Mouse (Mus musculus) heart, postnatal 25 days (tissue): ENCODE measurements around the gene Spp2. TPM values are rescaled to one million over a fixed set of nuclear protein-coding genes. Genes with fewer than 3 reads are reported as not detected.
"Not testable (repeated sequence)": the region's sequence is repeated elsewhere in the genome, so short reads cannot be mapped to it uniquely, and the experiment has no call there.

Experiments
- DNase-seq: peaks from one replicate; pipeline ENCODE4 v3.0.0; 2022; ENCODE audit warnings: low spot score
- intact Hi-C: fragments of 180-260 bp; cut with DNase I; formaldehyde crosslinking; loops from one replicate; pipeline ENCODE4 v1.15.1; 2025
- total RNA-seq, 2 experiments: library from RNA; stranded (reverse); gene quantifications; 2 replicates each; pipeline ENCODE4 v1.2.3; 2021

Gene Spp2
- total RNA-seq, 2 experiments from 2014 or later, result not detected

- no peak for DNase-seq
- intact Hi-C loops, result no loop called here
Measured at GRCm38 (mm10) chr1:88432601-88433000, 25.8 kb downstream of the Spp2 start.

GRCm38 (mm10) chr1:88433096-88433883 is 26.5 kb downstream of the Spp2 start:
- no peak for DNase-seq
- intact Hi-C loops, result no loop called here

- intact Hi-C loops, result no loop called here
- DNase-seq, result no peak
Measured at GRCm38 (mm10) chr1:88434057-88434456, 27.3 kb downstream of the Spp2 start.

GRCm38 (mm10) chr1:88437206-88438126 is 30.7 kb downstream of the Spp2 start:
- intact Hi-C loops, result no loop called here
- DNase-seq, result no peak

- DNase-seq, result no peak
- intact Hi-C loops, result no loop called here
Measured at GRCm38 (mm10) chr1:88443383-88443782, 36.6 kb downstream of the Spp2 start.

GRCm38 (mm10) chr1:88445400-88445799 is 38.6 kb downstream of the Spp2 start:
- intact Hi-C loops, result no loop called here
- DNase-seq, result no peak

GRCm38 (mm10) chr1:88446270-88447030 is 39.7 kb downstream of the Spp2 start:
- intact Hi-C loops, result no loop called here
- no peak for DNase-seq

DNA sequence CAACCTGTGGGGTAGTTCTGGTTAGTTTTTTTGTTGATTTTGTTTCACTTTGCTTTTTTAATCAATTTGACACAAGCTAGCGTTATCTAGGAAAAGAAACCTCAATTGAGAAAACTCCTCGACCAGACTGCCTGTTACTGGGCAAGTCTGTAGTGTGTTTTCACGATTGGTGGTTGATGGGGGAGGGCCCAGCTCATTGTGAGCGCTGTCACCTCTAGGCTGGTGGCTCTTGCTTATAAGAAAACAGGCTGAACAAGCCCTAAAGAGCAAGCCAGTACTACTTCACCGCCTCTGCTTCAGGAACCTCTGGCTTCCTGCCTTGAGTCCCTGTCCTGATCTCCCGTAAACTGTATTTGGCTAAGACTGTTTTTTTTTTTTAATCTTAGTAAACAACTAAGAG is 40.7 kb downstream of the Spp2 start:
- no peak for DNase-seq
- intact Hi-C loops, result no loop called here

DNA sequence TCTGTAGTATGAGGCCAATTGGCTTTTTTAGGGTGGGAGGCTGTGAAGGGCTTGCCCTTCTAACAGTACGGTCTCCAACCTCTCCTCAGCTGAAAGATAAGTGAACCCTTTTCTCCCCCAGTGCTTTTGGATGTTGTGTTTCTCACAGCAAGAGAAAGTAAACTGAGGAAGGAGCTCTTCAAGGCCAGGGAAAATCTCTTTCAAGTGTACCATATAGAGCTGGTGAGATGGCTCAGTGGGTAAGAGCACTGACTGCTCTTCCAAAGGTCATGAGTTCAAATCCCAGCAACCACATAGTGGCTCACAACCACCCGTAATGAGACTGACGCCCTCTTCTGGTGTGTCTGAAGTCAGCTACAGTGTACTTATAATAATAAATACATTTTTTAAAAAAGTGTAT is 41.3 kb downstream of the Spp2 start:
- intact Hi-C loops, DNase-seq: not testable (repeated sequence)

DNA sequence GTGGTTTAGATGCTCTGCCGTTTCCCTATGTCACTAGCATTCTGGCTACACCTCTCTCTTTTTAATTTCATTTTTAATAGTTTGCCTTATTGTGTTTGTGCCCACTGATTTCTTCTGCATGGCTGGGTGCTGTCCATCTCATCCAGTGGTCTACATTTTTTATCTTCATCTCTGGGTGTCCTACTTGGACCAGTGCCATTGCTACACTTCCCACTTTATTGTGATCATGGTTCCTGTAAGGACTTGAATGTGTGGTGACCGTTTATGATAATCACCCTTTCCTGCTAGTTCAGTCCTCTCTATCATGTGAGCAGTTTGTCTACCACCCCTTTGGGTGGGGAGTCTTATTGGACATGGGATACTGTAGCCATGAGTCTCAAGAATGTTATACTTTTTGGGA is 43.0 kb downstream of the Spp2 start:
- DNase-seq, result no peak
- intact Hi-C loops, result no loop called here

DNA sequence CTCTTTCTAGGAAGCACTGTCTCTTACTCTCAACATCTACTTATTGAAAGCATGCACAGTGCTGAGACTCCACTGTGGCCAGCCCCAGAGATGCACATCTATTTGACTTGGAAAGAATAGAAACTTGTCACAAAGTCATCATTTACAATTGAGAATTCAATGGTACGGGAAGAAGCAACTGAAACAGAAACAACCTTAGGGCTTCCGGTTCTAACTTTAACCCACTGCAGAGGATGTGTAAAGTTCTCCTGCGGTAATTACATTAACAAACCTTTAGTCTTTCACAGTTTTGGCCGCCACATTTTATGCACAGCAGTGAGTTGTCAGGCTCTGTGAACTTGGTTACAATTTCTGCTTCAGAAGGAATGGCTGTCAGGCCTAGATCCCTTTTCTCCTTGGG is 43.9 kb downstream of the Spp2 start:
- DNase-seq, result no peak
- intact Hi-C loops, result no loop called here

- intact Hi-C loops, result no loop called here
- no peak for DNase-seq
Measured at GRCm38 (mm10) chr1:88452198-88452597, 45.4 kb downstream of the Spp2 start.

DNA sequence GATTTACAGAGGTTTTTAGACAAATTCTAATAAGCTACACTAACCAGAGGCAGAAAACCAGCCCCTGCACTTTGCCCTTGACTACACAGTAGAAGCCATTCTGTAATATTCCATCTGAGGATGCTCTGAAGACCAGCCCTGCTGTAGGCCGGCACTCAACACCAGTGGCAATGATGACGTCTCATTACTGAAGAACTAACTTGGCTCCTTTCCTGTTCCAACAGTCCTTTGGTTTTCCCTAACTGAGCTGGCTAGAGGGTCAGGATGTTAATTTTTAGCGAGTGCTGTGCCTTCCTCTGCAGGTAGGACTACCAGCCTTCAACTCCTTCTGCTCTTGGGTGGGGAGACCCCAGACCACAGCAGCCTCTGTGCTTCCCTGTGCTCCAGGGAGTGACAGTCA is 47.9 kb downstream of the Spp2 start:
- intact Hi-C loops, result no loop called here
- DNase-seq, result no peak

- intact Hi-C loops, result loop anchor here (1.0 to 2.0 kb wide), 2 partner anchors 107 to 251 kb away; no protein-coding TSS in a partner anchor
- no peak for DNase-seq
Measured at GRCm38 (mm10) chr1:88455761-88456160, 49.0 kb downstream of the Spp2 start.

GRCm38 (mm10) chr1:88456451-88457072 is 49.8 kb downstream of the Spp2 start:
- DNase-seq, result peak; percentile 35
- intact Hi-C loops, result loop anchor here (1.0 to 2.0 kb wide), 2 partner anchors 106 to 250 kb away; no protein-coding TSS in a partner anchor

- intact Hi-C loops, result no loop called here
- DNase-seq, result no peak
Measured at GRCm38 (mm10) chr1:88459196-88459595, 52.4 kb downstream of the Spp2 start.

DNA sequence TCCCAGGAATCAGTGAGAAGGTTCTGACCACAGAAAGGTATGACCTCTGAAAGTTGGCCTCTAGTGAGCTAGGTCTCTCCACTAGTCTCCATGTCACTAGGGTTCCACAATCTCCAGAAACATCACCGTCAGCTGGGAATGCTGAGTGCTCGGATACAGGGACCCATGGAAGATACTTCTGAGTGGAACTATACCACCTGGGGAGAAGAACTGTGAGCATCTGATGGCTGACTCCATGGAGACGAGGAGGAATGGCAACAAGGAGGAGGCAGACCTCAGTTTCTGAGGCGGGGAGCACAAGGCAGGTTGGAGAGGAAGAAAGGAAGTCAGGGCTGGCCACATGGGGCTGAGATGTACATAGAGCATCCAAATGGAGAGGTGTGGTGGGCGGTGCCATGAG is 52.9 kb downstream of the Spp2 start:
- DNase-seq, result no peak
- intact Hi-C loops, result no loop called here

- intact Hi-C loops, result no loop called here
- no peak for DNase-seq
Measured at GRCm38 (mm10) chr1:88461096-88461495, 54.3 kb downstream of the Spp2 start.

DNA sequence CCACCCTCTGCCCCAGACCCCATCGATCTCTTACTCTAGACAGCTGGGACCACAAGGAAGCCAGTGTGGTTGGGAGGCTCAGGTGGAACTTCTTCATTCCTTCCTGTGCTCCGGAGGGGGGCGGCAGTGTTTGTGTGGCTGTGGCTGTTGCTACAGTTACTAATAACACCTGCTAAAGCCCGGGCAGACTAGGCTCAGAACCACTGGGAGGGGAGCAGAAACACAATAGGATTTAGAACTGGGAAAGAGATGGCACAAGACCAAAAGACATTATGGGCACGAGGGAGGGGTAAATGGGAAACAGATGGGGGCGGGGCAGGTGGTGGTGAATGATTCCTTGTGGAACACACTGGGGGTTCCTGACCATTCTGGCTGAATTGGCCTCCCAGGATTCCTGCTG is 55.7 kb downstream of the Spp2 start:
- DNase-seq, result no peak
- intact Hi-C loops, result no loop called here

GRCm38 (mm10) chr1:88463241-88463640 is 56.5 kb downstream of the Spp2 start:
- intact Hi-C loops, result no loop called here
- DNase-seq, result no peak
